Mouse (Mus musculus): ENCODE results near the gene Sema6d. TPM values are rescaled to one million over a fixed set of nuclear protein-coding genes. Genes with fewer than 3 reads are reported as not detected.

The Sema6d gene
- polyA plus RNA-seq, 1 experiment: 0.02 TPM

GRCm38 (mm10) chr2:124661316-124661715 is 571.5 kb downstream of the Sema6d start:
- peaks cover 36% of the 10 kb centered on the region for H3K9me3 ChIP-seq (ENCODE audit: control insufficient read depth, low read length)

DNA sequence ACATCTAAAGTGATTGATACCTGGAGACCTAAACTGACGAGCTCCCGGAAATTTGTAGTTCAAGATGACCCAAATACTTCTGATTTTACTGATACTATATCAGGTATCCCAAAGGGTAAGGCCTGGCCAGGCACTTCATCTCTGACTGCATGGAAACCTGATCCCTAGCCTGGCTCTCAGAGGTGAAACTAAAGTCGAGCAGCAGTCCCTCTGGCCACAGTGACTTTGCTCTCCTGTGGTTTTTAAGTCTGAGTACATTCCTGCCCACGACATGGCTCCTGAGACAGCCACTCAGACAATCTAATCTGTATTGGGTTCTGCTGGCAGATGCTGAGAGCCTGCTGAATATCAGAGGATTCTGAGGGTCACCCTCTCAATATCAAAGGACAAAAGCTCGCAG is 572.5 kb downstream of the Sema6d start:
- Histone ChIP-seq H3K9me3 (ENCODE audit: control insufficient read depth, low read length) (peaks cover 32% of the 10 kb centered on the region), H3K4me1 (ENCODE audit: control insufficient read depth) (no peaks in the 10 kb centered on the region), H3K4me3 (replicated peaks) (no peak overlapping the region), H3K36me3 (ENCODE audit: control insufficient read depth) (no peaks in the 10 kb centered on the region), H3K27me3 (ENCODE audit: control insufficient read depth) (no peaks in the 10 kb centered on the region)
- TF ChIP-seq TAL1 (IDR thresholded peaks at IDR 0.05; ENCODE audit: low read length): no peak
- TF ChIP-seq GATA1 (IDR thresholded peaks at IDR 0.05; ENCODE audit: low read length): no peak

More at GRCm38 (mm10) chr2:124661316-124661715, 571.5 kb downstream of the Sema6d start:
- Histone ChIP-seq H3K27me3 (ENCODE audit: control insufficient read depth) (no peaks in the 10 kb centered on the region), H3K36me3 (ENCODE audit: control insufficient read depth) (no peaks in the 10 kb centered on the region), H3K4me1 (ENCODE audit: control insufficient read depth) (no peaks in the 10 kb centered on the region), H3K4me3 (replicated peaks) (no peak overlapping the region)
- no peak for TF ChIP-seq GATA1 (IDR thresholded peaks at IDR 0.05; ENCODE audit: low read length)
- TF ChIP-seq TAL1 (IDR thresholded peaks at IDR 0.05; ENCODE audit: low read length): no peak

DNA sequence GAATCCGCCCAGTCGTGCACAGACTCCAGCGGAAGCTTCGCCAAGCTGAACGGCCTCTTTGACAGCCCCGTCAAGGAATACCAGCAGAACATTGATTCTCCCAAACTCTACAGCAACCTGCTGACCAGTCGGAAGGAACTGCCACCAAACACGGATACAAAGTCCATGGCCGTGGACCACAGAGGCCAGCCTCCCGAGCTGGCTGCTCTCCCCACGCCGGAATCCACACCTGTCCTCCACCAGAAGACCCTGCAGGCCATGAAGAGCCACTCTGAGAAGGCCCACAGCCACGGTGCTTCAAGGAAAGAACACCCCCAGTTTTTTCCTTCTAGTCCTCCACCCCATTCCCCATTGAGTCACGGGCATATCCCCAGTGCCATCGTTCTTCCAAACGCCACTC is 574.4 kb downstream of the Sema6d start:
- Histone ChIP-seq H3K4me1 (ENCODE audit: control insufficient read depth) (no peaks in the 10 kb centered on the region), H3K9me3 (ENCODE audit: control insufficient read depth, low read length) (peaks cover 22% of the 10 kb centered on the region), H3K4me3 (replicated peaks) (no peak overlapping the region), H3K27me3 (ENCODE audit: control insufficient read depth) (no peaks in the 10 kb centered on the region), H3K36me3 (ENCODE audit: control insufficient read depth) (no peaks in the 10 kb centered on the region)
- no peak for TF ChIP-seq TAL1 (IDR thresholded peaks at IDR 0.05; ENCODE audit: low read length)
- TF ChIP-seq GATA1 (IDR thresholded peaks at IDR 0.05; ENCODE audit: low read length): no peak

- no peaks in the 10 kb centered on the region for H3K4me1 ChIP-seq (ENCODE audit: control insufficient read depth)
- no peaks in the 10 kb centered on the region for H3K36me3 ChIP-seq (ENCODE audit: control insufficient read depth)
- no peak for TF ChIP-seq GATA1 (IDR thresholded peaks at IDR 0.05; ENCODE audit: low read length)
- no peak for TF ChIP-seq TAL1 (IDR thresholded peaks at IDR 0.05; ENCODE audit: low read length)
- H3K27me3 ChIP-seq (ENCODE audit: control insufficient read depth): no peaks in the 10 kb centered on the region
- peaks cover 12% of the 10 kb centered on the region for H3K9me3 ChIP-seq (ENCODE audit: control insufficient read depth, low read length)
- no peak overlapping the region for H3K4me3 ChIP-seq (replicated peaks)
Measured at GRCm38 (mm10) chr2:124668431-124668830, 578.7 kb downstream of the Sema6d start.

DNA sequence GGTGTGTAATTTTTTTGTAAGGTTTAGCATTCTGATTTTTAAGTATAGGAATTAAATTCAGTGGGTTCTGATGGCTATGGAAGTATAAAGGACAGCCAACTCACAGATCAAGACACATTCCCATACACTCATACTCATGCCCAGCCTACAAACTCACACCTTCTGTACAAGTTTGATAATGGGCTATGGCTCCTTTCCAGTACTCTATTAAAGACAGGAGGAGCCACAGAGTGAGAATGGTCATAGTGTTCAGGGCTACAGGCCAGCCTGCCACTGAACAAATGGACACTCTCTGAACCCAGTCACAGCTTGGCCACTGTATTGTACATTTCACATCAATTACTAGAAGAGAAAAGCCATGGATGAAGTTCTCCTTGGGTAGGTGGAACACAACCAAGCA is 583.3 kb downstream of the Sema6d start:
- Histone ChIP-seq H3K4me1 (ENCODE audit: control insufficient read depth) (no peaks in the 10 kb centered on the region), H3K4me3 (replicated peaks) (no peak overlapping the region), H3K27me3 (ENCODE audit: control insufficient read depth) (no peaks in the 10 kb centered on the region), H3K9me3 (ENCODE audit: control insufficient read depth, low read length) (no peaks in the 10 kb centered on the region), H3K36me3 (ENCODE audit: control insufficient read depth) (no peaks in the 10 kb centered on the region)
- TF ChIP-seq GATA1 (IDR thresholded peaks at IDR 0.05; ENCODE audit: low read length): no peak
- no peak for TF ChIP-seq TAL1 (IDR thresholded peaks at IDR 0.05; ENCODE audit: low read length)

DNA sequence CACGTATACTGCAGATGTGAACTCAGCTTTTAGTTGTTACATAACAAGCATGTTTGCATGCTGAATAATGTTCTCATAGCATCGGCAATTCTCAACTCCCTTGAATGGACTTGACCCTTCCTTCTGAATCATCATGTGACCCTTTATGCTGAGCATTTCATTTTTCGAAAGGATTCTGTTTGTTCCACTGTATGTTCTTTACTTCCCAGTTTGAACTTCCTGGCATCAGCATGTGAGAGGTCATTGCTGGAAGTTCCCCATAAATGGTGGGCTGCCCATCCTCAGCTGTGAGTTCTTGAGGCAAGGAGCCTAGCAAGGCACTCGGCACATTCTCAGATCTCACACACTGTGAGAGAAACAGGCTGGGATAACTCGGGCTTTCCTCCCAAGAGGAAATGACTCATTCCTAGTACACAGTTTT is 594.7 kb downstream of the Sema6d start:
- Histone ChIP-seq H3K4me1 (ENCODE audit: control insufficient read depth) (no peaks in the 10 kb centered on the region), H3K36me3 (ENCODE audit: control insufficient read depth) (no peaks in the 10 kb centered on the region), H3K4me3 (replicated peaks) (no peak overlapping the region), H3K9me3 (ENCODE audit: control insufficient read depth, low read length) (peaks cover 5% of the 10 kb centered on the region; the same call in 1 of the 2 replicates), H3K27me3 (ENCODE audit: control insufficient read depth) (no peaks in the 10 kb centered on the region)
- TF ChIP-seq TAL1 (IDR thresholded peaks at IDR 0.05; ENCODE audit: low read length) (no peak), GATA1 (IDR thresholded peaks at IDR 0.05; ENCODE audit: low read length) (no peak)

- TF ChIP-seq TAL1 (IDR thresholded peaks at IDR 0.05; ENCODE audit: low read length) (no peak), GATA1 (IDR thresholded peaks at IDR 0.05; ENCODE audit: low read length) (no peak)
- H3K27me3 ChIP-seq (ENCODE audit: control insufficient read depth): no peaks in the 10 kb centered on the region
Measured at GRCm38 (mm10) chr2:124690372-124690771, 600.6 kb downstream of the Sema6d start.

DNA sequence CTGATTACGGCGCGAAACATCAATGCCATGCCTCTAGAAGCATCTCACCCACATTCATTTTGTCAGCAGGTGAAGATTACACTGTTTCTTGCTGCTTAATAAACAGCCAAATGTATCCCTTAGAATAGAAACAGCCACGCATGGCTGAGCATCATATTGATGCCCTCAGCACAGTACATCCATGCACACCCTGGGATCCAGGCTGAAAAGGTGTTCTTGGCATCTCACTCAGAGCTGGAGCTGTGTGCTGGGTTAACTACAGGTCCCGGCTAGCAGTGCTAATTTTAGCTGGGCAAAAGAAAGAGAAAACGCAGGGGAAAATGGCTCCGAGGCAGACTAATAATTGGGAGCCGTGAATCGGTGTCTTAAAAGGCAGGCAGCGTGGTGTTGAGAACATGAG is 612.9 kb downstream of the Sema6d start:
- H3K4me1 ChIP-seq (ENCODE audit: control insufficient read depth): no peaks in the 10 kb centered on the region
- H3K9me3 ChIP-seq (ENCODE audit: control insufficient read depth, low read length): no peaks in the 10 kb centered on the region
- H3K4me3 ChIP-seq (replicated peaks): no peak overlapping the region
- no peaks in the 10 kb centered on the region for H3K36me3 ChIP-seq (ENCODE audit: control insufficient read depth)
- H3K27me3 ChIP-seq (ENCODE audit: control insufficient read depth): no peaks in the 10 kb centered on the region
- no peak for TF ChIP-seq GATA1 (IDR thresholded peaks at IDR 0.05; ENCODE audit: low read length)

More at GRCm38 (mm10) chr2:124690372-124690771, 600.6 kb downstream of the Sema6d start:
- no peaks in the 10 kb centered on the region for H3K9me3 ChIP-seq (ENCODE audit: control insufficient read depth, low read length)
- H3K4me3 ChIP-seq (replicated peaks): no peak overlapping the region
- no peaks in the 10 kb centered on the region for H3K36me3 ChIP-seq (ENCODE audit: control insufficient read depth)
- no peaks in the 10 kb centered on the region for H3K4me1 ChIP-seq (ENCODE audit: control insufficient read depth)

- TF ChIP-seq GATA1 (IDR thresholded peaks at IDR 0.05; ENCODE audit: low read length): no peak
- no peak for TF ChIP-seq TAL1 (IDR thresholded peaks at IDR 0.05; ENCODE audit: low read length)
- no peaks in the 10 kb centered on the region for H3K36me3 ChIP-seq (ENCODE audit: control insufficient read depth)
- H3K4me3 ChIP-seq (replicated peaks): no peak overlapping the region
- peaks cover 4% of the 10 kb centered on the region; the same call in 1 of the 2 replicates for H3K9me3 ChIP-seq (ENCODE audit: control insufficient read depth, low read length)
- H3K4me1 ChIP-seq (ENCODE audit: control insufficient read depth): no peaks in the 10 kb centered on the region
- no peaks in the 10 kb centered on the region for H3K27me3 ChIP-seq (ENCODE audit: control insufficient read depth)
Measured at GRCm38 (mm10) chr2:124704922-124705321, 615.2 kb downstream of the Sema6d start.

DNA sequence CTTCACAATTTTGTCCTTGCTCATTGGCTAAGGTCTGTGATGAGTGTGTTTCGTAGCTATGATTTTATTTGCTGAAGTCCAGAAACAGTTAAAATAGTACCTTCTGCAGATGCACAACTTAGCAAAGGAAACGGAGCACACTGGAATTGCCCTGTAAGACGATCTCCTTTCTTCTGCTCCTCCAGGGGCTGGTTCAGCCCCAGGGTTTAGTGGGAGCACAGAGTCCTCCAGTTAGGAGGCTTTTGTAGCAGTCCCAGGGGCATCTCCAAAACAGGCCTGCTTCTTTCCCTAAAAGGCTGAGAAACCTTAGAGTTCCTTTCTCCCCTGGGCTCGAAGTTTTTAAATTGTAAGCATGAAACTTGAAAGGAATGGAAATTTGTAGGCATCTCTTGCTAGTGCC is 616.0 kb downstream of the Sema6d start:
- Histone ChIP-seq H3K4me1 (ENCODE audit: control insufficient read depth) (no peaks in the 10 kb centered on the region), H3K36me3 (ENCODE audit: control insufficient read depth) (no peaks in the 10 kb centered on the region), H3K27me3 (ENCODE audit: control insufficient read depth) (no peaks in the 10 kb centered on the region), H3K4me3 (replicated peaks) (no peak overlapping the region), H3K9me3 (ENCODE audit: control insufficient read depth, low read length) (peaks cover 4% of the 10 kb centered on the region; the same call in 1 of the 2 replicates)
- TF ChIP-seq TAL1 (IDR thresholded peaks at IDR 0.05; ENCODE audit: low read length) (no peak), GATA1 (IDR thresholded peaks at IDR 0.05; ENCODE audit: low read length) (no peak)

Measured in erythroblast, embryonic 14.5 days (primary cell).